Mouse (Mus musculus) intestine, postnatal 0 days (tissue): ENCODE measurements around the gene Nemp2. TPM values are rescaled to one million over a fixed set of nuclear protein-coding genes. Genes with fewer than 3 reads are reported as not detected.

Source experiments
- ATAC-seq: fragments of 200-750 bp; cut with Nextera tagmentation; 2 replicates; pipeline ENCODE4 v1.8.0; 2017; ENCODE audit warnings: mild to moderate bottlenecking, moderate TSS enrichment, moderate library complexity
- H3K27ac ChIP-seq: fragments of 300-500 bp; sonication (generic); 2 replicates; pipeline ENCODE4 v1.5.1; 2014; ENCODE audit warnings: mild to moderate bottlenecking, low read depth, low read length, moderate library complexity
- H3K27me3 ChIP-seq: fragments of 300-500 bp; sonication (generic); replicated peaks from 2 replicates; pipeline ENCODE4 v1.6.1; 2014; ENCODE audit warnings: low read length, mixed read lengths; ENCODE audit not compliant: control insufficient read depth, insufficient read depth
- H3K36me3 ChIP-seq: fragments of 300-500 bp; sonication (generic); 2 replicates; pipeline ENCODE4 v1.6.1; 2014; ENCODE audit warnings: mild to moderate bottlenecking, moderate library complexity; ENCODE audit not compliant: control insufficient read depth, insufficient read depth
- H3K4me1 ChIP-seq: fragments of 300-500 bp; sonication (generic); replicated peaks from 2 replicates; pipeline ENCODE4 v1.6.1; 2014; ENCODE audit warnings: antibody characterized with exemption, low read length, mixed read lengths; ENCODE audit not compliant: control insufficient read depth, insufficient read depth
- H3K4me2 ChIP-seq: fragments of 300-500 bp; sonication (generic); replicated peaks from 2 replicates; pipeline ENCODE4 v1.6.1; 2014; ENCODE audit warnings: low read depth, mild to moderate bottlenecking, moderate library complexity
- H3K4me3 ChIP-seq: fragments of 300-500 bp; sonication (generic); 2 replicates; pipeline ENCODE4 v1.5.1; 2014; ENCODE audit warnings: low read depth, low read length
- H3K9ac ChIP-seq: fragments of 300-500 bp; sonication (generic); 2 replicates; pipeline ENCODE4 v1.6.1; 2014; ENCODE audit warnings: mild to moderate bottlenecking, low read depth, low read length
- H3K9me3 ChIP-seq: fragments of 300-500 bp; sonication (generic); 2 replicates; pipeline ENCODE4 v1.6.1; 2016; ENCODE audit warnings: mixed run types; ENCODE audit not compliant: control insufficient read depth
- CTCF ChIP-seq: sonication (generic); IDR thresholded peaks from 2 replicates; pipeline ENCODE4 v1.5.1; 2016; ENCODE audit warnings: low read depth, mild to moderate bottlenecking, control low read depth, antibody characterized with exemption, moderate library complexity
- WGBS: fragments of 180-500 bp; shearing (Covaris S2); extraction: QIAGEN DNeasy Blood & Tissue Kit; methylation state at CpG from one replicate; pipeline ENCODE4 v1.1.7; 2014; 5-methylcytosine and 5-hydroxymethylcytosine counted together
- polyA plus RNA-seq: library from polyadenylated mRNA; unstranded; fragments of >200 nt; fragmentation: Nextera tagmentation; extraction: Ambion mirVana; gene quantifications from 2 replicates; pipeline ENCODE4 v1.2.1, GENCODE M21; 2015

The Nemp2 gene
- polyA plus RNA-seq, 1 experiment from 2014 or later: 2.0 TPM

- Histone ChIP-seq H3K27ac (no peak overlapping the region), H3K4me1 (no peaks in the 10 kb centered on the region), H3K27me3 (no peaks in the 10 kb centered on the region), H3K9me3 (no peaks in the 10 kb centered on the region), H3K9ac (no peak overlapping the region), H3K4me2 (no peak overlapping the region), H3K4me3 (no peak overlapping the region), H3K36me3 (0 out of 2 replicates have a peak, but pooled peaks cover 9% of the 10 kb centered on the region)
- TF ChIP-seq CTCF: no peak
- ATAC-seq: no peak
- 73% methylated on average over 6 of the region's 6 CpGs for WGBS
Observed at GRCm38 (mm10) chr1:52634251-52634650, 3.7 kb downstream of the Nemp2 start.

- Histone ChIP-seq H3K36me3 (0 out of 2 replicates have a peak, but pooled peaks cover 10% of the 10 kb centered on the region), H3K27ac (no peak overlapping the region), H3K4me3 (no peak overlapping the region), H3K9me3 (no peaks in the 10 kb centered on the region), H3K9ac (no peak overlapping the region), H3K4me1 (no peaks in the 10 kb centered on the region), H3K27me3 (no peaks in the 10 kb centered on the region), H3K4me2 (no peak overlapping the region)
- no peak for ATAC-seq
- 94% methylated on average over 3 of the region's 3 CpGs for WGBS
- TF ChIP-seq CTCF: no peak
Observed at GRCm38 (mm10) chr1:52635932-52636331, 5.4 kb downstream of the Nemp2 start.

- H3K9me3 ChIP-seq: no peaks in the 10 kb centered on the region
- no peaks in the 10 kb centered on the region for H3K27me3 ChIP-seq
- no peak overlapping the region for H3K27ac ChIP-seq
- 95% methylated on average over 2 of the region's 2 CpGs for WGBS
- no peaks in the 10 kb centered on the region for H3K4me1 ChIP-seq
- H3K36me3 ChIP-seq: 0 out of 2 replicates have a peak, but pooled peaks cover 10% of the 10 kb centered on the region
- H3K9ac ChIP-seq: no peak overlapping the region
- no peak for ATAC-seq
- TF ChIP-seq CTCF: no peak
- H3K4me2 ChIP-seq: no peak overlapping the region
- H3K4me3 ChIP-seq: no peak overlapping the region
Observed at GRCm38 (mm10) chr1:52638101-52638500, 7.6 kb downstream of the Nemp2 start.

- no peak for ATAC-seq
- Histone ChIP-seq H3K9ac (no peak overlapping the region), H3K4me2 (no peak overlapping the region), H3K36me3 (0 out of 2 replicates have a peak, but pooled peaks cover 10% of the 10 kb centered on the region), H3K4me1 (no peaks in the 10 kb centered on the region), H3K9me3 (no peaks in the 10 kb centered on the region), H3K27me3 (no peaks in the 10 kb centered on the region), H3K4me3 (no peak overlapping the region), H3K27ac (no peak overlapping the region)
- WGBS: 94% methylated on average over 7 of the region's 7 CpGs
- no peak for TF ChIP-seq CTCF
Observed at GRCm38 (mm10) chr1:52639090-52639489, 8.6 kb downstream of the Nemp2 start.

GRCm38 (mm10) chr1:52640266-52640665 is 9.8 kb downstream of the Nemp2 start:
- Histone ChIP-seq H3K36me3 (0 out of 2 replicates have a peak, but pooled peaks cover 10% of the 10 kb centered on the region), H3K4me1 (no peaks in the 10 kb centered on the region), H3K27me3 (no peaks in the 10 kb centered on the region), H3K9ac (no peak overlapping the region), H3K4me2 (no peak overlapping the region), H3K4me3 (no peak overlapping the region), H3K9me3 (no peaks in the 10 kb centered on the region), H3K27ac (no peak overlapping the region)
- ATAC-seq: no peak
- TF ChIP-seq CTCF: no peak
- 55% methylated on average over 6 of the region's 6 CpGs for WGBS

- ATAC-seq: no peak
- no peak overlapping the region for H3K9ac ChIP-seq
- WGBS: 79% methylated on average over 4 of the region's 4 CpGs
Observed at GRCm38 (mm10) chr1:52640736-52641135, 10.2 kb downstream of the Nemp2 start.

More at GRCm38 (mm10) chr1:52640736-52641135, 10.2 kb downstream of the Nemp2 start:
- H3K4me2 ChIP-seq: no peak overlapping the region
- H3K27ac ChIP-seq: no peak overlapping the region
- no peak for TF ChIP-seq CTCF
- no peaks in the 10 kb centered on the region for H3K27me3 ChIP-seq
- no peaks in the 10 kb centered on the region for H3K4me1 ChIP-seq
- no peaks in the 10 kb centered on the region for H3K9me3 ChIP-seq
- no peak overlapping the region for H3K4me3 ChIP-seq
- H3K36me3 ChIP-seq: 0 out of 2 replicates have a peak, but pooled peaks cover 10% of the 10 kb centered on the region
